Mouse (Mus musculus): ENCODE results near the gene Aff1. TPM values are rescaled to one million over a fixed set of nuclear protein-coding genes. Genes with fewer than 3 reads are reported as not detected.

The Aff1 gene
- total and polyA plus RNA-seq, 2 experiments from 2014 or later, result 2.6 to 4.0 TPM

- Histone ChIP-seq H3K4me1 (ENCODE audit: insufficient read depth, low read length) (peaks cover 6% of the 10 kb centered on the region; the same call in 1 of the 2 replicates), H3K27ac (no peak overlapping the region), H3K36me3 (ENCODE audit: insufficient read depth, low read length) (no peaks in the 10 kb centered on the region), H3K4me2 (ENCODE audit: low read depth, low read length) (no peak overlapping the region), H3K9ac (replicated peaks; ENCODE audit: low read length) (no peak overlapping the region), H3K9me3 (ENCODE audit: low read length) (no peaks in the 10 kb centered on the region), H3K27me3 (ENCODE audit: insufficient read depth, low read length) (no peaks in the 10 kb centered on the region), H3K4me3 (ENCODE audit: low read length) (no peak overlapping the region)
- no peak for TF ChIP-seq CTCF (IDR thresholded peaks at IDR 0.05; ENCODE audit: low read depth)
- no peak for ATAC-seq
- DNase-seq (ENCODE audit: low spot score), result no peak
- WGBS, result 37% methylated on average over 4 of the region's 4 CpGs
These were observed 7.4 kb downstream of the Aff1 start for GRCm38 (mm10) chr5:103699537-103699936.

- no peaks in the 10 kb centered on the region for H3K9me3 ChIP-seq (ENCODE audit: low read length)
- no peaks in the 10 kb centered on the region for H3K27me3 ChIP-seq (ENCODE audit: insufficient read depth, low read length)
- no peak overlapping the region for H3K27ac ChIP-seq
- peaks cover 6% of the 10 kb centered on the region; the same call in 1 of the 2 replicates for H3K4me1 ChIP-seq (ENCODE audit: insufficient read depth, low read length)
- H3K4me2 ChIP-seq (ENCODE audit: low read depth, low read length), result no peak overlapping the region
- WGBS, result 76% methylated on average over 2 of the region's 2 CpGs
- TF ChIP-seq CTCF (IDR thresholded peaks at IDR 0.05; ENCODE audit: low read depth), result no peak
- H3K9ac ChIP-seq (replicated peaks; ENCODE audit: low read length), result no peak overlapping the region
- DNase-seq (ENCODE audit: low spot score), result no peak
- H3K4me3 ChIP-seq (ENCODE audit: low read length), result no peak overlapping the region
- ATAC-seq, result no peak
- H3K36me3 ChIP-seq (ENCODE audit: insufficient read depth, low read length), result no peaks in the 10 kb centered on the region
These were observed 8.5 kb downstream of the Aff1 start for GRCm38 (mm10) chr5:103700661-103701060.

GRCm38 (mm10) chr5:103701466-103701865 lies 9.3 kb downstream of the Aff1 start:
- Histone ChIP-seq H3K9ac (replicated peaks; ENCODE audit: low read length) (no peak overlapping the region), H3K4me1 (ENCODE audit: insufficient read depth, low read length) (peaks cover 6% of the 10 kb centered on the region; the same call in 1 of the 2 replicates), H3K9me3 (ENCODE audit: low read length) (no peaks in the 10 kb centered on the region), H3K27ac (no peak overlapping the region), H3K4me3 (ENCODE audit: low read length) (no peak overlapping the region), H3K27me3 (ENCODE audit: insufficient read depth, low read length) (no peaks in the 10 kb centered on the region), H3K4me2 (ENCODE audit: low read depth, low read length) (no peak overlapping the region), H3K36me3 (ENCODE audit: insufficient read depth, low read length) (no peaks in the 10 kb centered on the region)
- TF ChIP-seq CTCF (IDR thresholded peaks at IDR 0.05; ENCODE audit: low read depth), result peak; percentile 31
- ATAC-seq (no peak), DNase-seq (ENCODE audit: low spot score) (no peak)
- 76% methylated on average over 3 of the region's 3 CpGs for WGBS

GRCm38 (mm10) chr5:103702527-103702926 lies 10.4 kb downstream of the Aff1 start:
- H3K4me2 ChIP-seq (ENCODE audit: low read depth, low read length), result no peak overlapping the region
- no peak overlapping the region for H3K27ac ChIP-seq
- H3K9me3 ChIP-seq (ENCODE audit: low read length), result no peaks in the 10 kb centered on the region
- ATAC-seq, result no peak
- no peak for TF ChIP-seq CTCF (IDR thresholded peaks at IDR 0.05; ENCODE audit: low read depth)
- 82% methylated on average over 6 of the region's 6 CpGs for whole genome bisulfite sequencing
- no peaks in the 10 kb centered on the region for H3K36me3 ChIP-seq (ENCODE audit: insufficient read depth, low read length)
- H3K4me3 ChIP-seq (ENCODE audit: low read length), result no peak overlapping the region
- DNase-seq (ENCODE audit: low spot score), result no peak
- no peaks in the 10 kb centered on the region for H3K27me3 ChIP-seq (ENCODE audit: insufficient read depth, low read length)
- no peak overlapping the region for H3K9ac ChIP-seq (replicated peaks; ENCODE audit: low read length)
- H3K4me1 ChIP-seq (ENCODE audit: insufficient read depth, low read length), result peaks cover 6% of the 10 kb centered on the region; the same call in 1 of the 2 replicates

GRCm38 (mm10) chr5:103705331-103705730 lies 13.2 kb downstream of the Aff1 start:
- Histone ChIP-seq H3K27me3 (ENCODE audit: insufficient read depth, low read length) (no peaks in the 10 kb centered on the region), H3K9me3 (ENCODE audit: low read length) (no peaks in the 10 kb centered on the region), H3K4me3 (ENCODE audit: low read length) (no peak overlapping the region), H3K4me2 (ENCODE audit: low read depth, low read length) (no peak overlapping the region), H3K9ac (replicated peaks; ENCODE audit: low read length) (no peak overlapping the region), H3K36me3 (ENCODE audit: insufficient read depth, low read length) (no peaks in the 10 kb centered on the region), H3K27ac (no peak overlapping the region), H3K4me1 (ENCODE audit: insufficient read depth, low read length) (no peaks in the 10 kb centered on the region)
- TF ChIP-seq CTCF (IDR thresholded peaks at IDR 0.05; ENCODE audit: low read depth), result no peak
- over 99% methylated on average over 4 of the region's 4 CpGs for WGBS
- DNase-seq (ENCODE audit: low spot score), result no peak
- ATAC-seq, result no peak

GRCm38 (mm10) chr5:103705874-103706273 lies 13.7 kb downstream of the Aff1 start:
- Histone ChIP-seq H3K4me2 (ENCODE audit: low read depth, low read length) (no peak overlapping the region), H3K36me3 (ENCODE audit: insufficient read depth, low read length) (no peaks in the 10 kb centered on the region), H3K4me3 (ENCODE audit: low read length) (no peak overlapping the region), H3K27me3 (ENCODE audit: insufficient read depth, low read length) (no peaks in the 10 kb centered on the region), H3K9me3 (ENCODE audit: low read length) (no peaks in the 10 kb centered on the region), H3K4me1 (ENCODE audit: insufficient read depth, low read length) (no peaks in the 10 kb centered on the region), H3K9ac (replicated peaks; ENCODE audit: low read length) (no peak overlapping the region), H3K27ac (no peak overlapping the region)
- ATAC-seq (no peak), DNase-seq (ENCODE audit: low spot score) (no peak)
- TF ChIP-seq CTCF (IDR thresholded peaks at IDR 0.05; ENCODE audit: low read depth), result no peak
- WGBS, result 89% methylated on average over 1 of the region's 1 CpGs

GRCm38 (mm10) chr5:103709044-103709443 lies 16.9 kb downstream of the Aff1 start:
- Histone ChIP-seq H3K27ac (no peak overlapping the region), H3K9ac (replicated peaks; ENCODE audit: low read length) (no peak overlapping the region), H3K4me1 (ENCODE audit: insufficient read depth, low read length) (no peaks in the 10 kb centered on the region), H3K4me3 (ENCODE audit: low read length) (no peak overlapping the region), H3K36me3 (ENCODE audit: insufficient read depth, low read length) (no peaks in the 10 kb centered on the region), H3K9me3 (ENCODE audit: low read length) (no peaks in the 10 kb centered on the region), H3K27me3 (ENCODE audit: insufficient read depth, low read length) (no peaks in the 10 kb centered on the region), H3K4me2 (ENCODE audit: low read depth, low read length) (no peak overlapping the region)
- ATAC-seq (no peak), DNase-seq (ENCODE audit: low spot score) (no peak)
- TF ChIP-seq CTCF (IDR thresholded peaks at IDR 0.05; ENCODE audit: low read depth), result no peak
- WGBS, result 94% methylated on average over 3 of the region's 3 CpGs
